Mouse (Mus musculus): Measurements from ENCODE around the gene Robo2.
"Not testable (repeated sequence)": the region's sequence is repeated elsewhere in the genome, so short reads cannot be mapped to it uniquely, and the experiment has no call there.

Robo2 gene

DNA sequence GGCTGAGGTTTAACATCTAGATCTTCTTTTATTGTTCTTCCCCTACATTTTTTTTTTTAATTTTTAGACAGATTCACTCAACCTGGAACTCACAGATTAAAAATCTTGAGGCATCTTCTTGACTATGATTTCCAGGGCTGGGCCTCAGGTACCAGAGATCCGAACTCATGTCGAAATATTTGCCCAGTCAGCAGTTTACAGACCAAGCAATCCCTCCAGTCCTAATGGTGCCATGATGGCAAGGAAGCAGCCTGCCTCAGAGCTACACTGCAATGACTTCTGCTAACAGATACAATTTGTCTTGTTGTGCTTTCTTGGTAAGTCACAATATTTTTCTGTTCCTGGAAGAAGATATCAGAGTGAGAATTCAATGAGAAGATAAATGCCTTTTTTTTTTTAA, 327.4 kb downstream of the Robo2 start:
- in situ Hi-C loops (cut with MboI, MseI), result no loop called here

GRCm38 (mm10) chr16:74072671-74073070, 339.0 kb downstream of the Robo2 start:
- in situ Hi-C loops (cut with MboI, MseI), result no loop called here

DNA sequence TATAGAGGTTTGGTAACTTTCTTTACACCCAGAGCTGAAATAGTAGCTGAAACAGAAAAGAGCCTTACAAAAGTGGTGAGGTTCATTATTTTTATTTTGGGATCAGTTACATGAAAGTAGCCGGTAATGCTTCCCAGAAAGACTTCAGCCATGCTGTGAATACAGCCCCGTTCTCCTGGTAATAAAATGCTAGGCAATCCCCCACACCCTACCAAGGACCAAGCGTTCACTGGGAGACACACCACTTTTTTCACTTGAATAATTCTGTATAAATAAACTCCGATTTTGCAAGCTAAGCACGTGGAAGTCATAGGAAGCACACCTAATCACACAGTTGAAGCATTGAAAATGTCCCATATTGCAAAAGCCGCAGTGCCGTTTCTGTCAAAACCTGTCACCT, 341.0 kb downstream of the Robo2 start:
- in situ Hi-C loops (cut with MboI, MseI), result no loop called here

GRCm38 (mm10) chr16:74065958-74066357, 345.7 kb downstream of the Robo2 start:
- in situ Hi-C loops (cut with MboI, MseI), result no loop called here

- in situ Hi-C loops (cut with MboI, MseI), result no loop called here
These were observed 349.7 kb downstream of the Robo2 start for GRCm38 (mm10) chr16:74061951-74062350.

DNA sequence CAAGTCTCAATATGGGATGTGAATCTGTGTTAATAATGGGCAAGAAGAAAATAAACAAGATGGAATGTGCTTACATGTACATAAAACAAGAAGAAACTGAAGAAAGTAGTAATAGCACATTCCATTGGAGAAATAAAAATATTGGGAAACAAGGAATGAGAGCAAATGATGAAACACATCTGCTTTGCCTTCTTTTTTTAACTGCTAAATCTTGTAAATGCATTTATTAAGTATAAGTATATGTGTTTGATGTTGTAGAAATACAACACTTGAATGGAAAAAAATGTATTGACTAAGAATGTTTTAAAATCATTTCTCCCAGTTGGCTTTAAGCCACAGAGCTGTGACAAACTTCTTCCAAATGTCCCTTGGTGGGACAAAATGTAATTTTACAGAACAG, 350.1 kb downstream of the Robo2 start:
- in situ Hi-C loops (cut with MboI, MseI), result no loop called here

DNA sequence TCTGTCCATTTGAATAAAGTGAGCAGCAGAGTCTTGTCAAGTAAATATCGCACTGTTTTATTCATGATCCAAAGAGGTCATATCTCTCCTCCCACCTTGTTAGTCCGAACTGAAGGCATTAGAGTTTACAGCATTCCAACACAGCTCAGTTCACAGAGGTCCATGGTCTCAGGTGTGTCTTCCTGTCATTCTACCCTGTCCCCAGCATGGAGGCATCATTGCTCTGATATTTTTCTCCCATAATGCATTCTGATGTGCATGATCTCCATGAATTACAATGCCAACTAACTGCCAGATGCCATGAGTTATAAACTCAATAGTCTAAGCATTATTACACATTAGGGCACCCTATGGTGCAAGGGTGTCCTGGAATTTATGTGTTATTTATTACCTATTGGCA, 354.7 kb downstream of the Robo2 start:
- in situ Hi-C loops (cut with MboI, MseI), result no loop called here

- in situ Hi-C loops (cut with MboI, MseI), result no loop called here
These were observed 355.4 kb downstream of the Robo2 start for GRCm38 (mm10) chr16:74056210-74056609.

GRCm38 (mm10) chr16:74055061-74055751, 356.4 kb downstream of the Robo2 start:
- in situ Hi-C loops (cut with MboI, MseI), result no loop called here

DNA sequence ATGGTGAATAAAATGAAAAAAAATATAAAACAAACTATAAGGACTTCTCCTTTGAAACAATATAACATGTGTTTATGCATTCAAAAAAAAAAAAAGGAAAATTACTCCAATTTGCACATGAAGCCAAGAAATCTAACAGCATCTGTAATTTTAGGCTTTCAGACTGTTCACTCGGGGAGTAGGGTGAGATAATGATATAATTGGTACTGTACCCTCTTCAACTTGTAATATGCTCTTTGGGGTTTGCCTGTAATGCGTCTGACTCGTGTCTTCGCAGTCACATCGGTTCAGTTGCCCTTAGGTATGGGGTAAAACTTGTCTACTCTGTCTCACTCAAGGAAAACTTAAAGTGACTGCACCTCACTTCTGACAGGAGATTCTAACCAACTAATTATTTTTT, 362.2 kb downstream of the Robo2 start:
- in situ Hi-C loops (cut with MboI, MseI), result no loop called here

DNA sequence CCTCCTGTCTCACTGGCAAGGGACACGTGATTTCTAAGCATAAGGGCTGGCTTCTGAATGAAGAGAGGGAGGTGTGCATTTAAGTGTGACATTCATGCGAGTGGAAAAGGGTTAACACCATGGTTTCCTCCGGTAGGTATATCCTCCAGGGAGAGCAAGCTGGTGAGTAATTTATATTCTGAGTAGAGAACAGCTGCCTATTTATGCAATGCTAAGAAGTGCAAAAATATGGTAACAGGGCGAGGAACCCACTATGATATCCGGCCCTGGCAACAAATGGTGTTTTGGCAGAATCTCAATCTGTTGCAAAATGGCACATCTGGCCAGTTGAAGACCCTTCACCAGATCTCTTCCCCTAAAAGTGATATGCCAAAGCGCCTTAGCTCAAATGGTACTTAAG, 362.6 kb downstream of the Robo2 start:
- in situ Hi-C loops (cut with MboI, MseI), result no loop called here

DNA sequence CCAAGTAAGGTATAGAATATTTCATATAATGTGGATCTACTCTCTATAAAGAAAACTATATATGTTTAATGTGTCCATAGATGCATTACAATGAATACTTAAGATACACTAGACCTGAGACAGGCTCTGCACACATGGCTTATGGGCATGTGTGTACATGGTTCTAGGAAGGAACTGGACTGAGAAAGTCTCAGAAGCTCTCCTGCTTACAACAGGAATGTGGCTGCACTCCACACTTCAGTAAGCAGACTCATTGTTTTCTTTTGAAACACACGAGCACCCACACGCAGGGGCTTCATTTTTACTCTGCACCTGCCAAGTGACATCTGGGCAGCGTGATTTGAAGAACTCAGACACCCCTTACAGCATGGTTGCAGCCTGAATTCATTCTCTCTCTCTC, 364.4 kb downstream of the Robo2 start:
- in situ Hi-C loops (cut with MboI, MseI), result no loop called here

DNA sequence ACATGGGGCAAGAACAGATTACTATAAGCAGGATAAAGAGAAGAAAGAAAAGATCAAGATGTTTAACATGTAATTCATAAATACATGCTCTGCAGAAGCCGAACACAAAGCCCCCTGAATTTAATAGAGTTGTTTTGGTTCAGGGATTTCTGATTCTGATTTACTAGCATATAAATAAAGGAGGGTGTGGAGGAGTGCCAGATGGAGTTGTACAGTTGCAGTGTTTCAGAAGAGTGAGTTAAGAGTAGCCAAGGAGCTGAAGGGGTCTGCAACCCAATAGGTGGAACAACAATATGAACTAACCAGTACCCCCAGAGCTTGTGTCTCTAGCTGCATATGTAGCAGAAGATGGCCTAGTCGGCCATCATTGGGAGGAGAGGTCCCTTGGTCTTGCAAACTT, 370.8 kb downstream of the Robo2 start:
- in situ Hi-C loops (cut with MboI, MseI), result not testable (repeated sequence)

DNA sequence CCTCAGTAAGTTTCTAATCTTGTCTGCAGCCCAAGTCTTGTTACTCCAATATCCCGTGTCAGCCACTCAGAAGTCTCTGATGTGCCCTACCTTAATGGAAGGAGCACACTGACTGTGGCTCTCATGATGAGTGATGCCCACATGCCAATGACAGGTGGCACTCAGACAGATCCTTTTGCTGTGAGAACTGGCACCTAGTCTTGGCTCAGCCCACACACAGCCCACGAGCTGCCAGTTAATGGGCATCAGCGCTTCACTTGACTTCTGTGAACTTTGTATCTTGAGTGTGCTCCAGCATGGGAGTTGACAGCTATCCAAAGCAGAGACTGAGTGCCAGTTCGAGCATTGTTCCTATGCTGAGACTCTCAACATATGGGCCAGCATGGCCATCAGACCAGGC, 383.8 kb downstream of the Robo2 start:
- in situ Hi-C loops (cut with MboI, MseI), result no loop called here

DNA sequence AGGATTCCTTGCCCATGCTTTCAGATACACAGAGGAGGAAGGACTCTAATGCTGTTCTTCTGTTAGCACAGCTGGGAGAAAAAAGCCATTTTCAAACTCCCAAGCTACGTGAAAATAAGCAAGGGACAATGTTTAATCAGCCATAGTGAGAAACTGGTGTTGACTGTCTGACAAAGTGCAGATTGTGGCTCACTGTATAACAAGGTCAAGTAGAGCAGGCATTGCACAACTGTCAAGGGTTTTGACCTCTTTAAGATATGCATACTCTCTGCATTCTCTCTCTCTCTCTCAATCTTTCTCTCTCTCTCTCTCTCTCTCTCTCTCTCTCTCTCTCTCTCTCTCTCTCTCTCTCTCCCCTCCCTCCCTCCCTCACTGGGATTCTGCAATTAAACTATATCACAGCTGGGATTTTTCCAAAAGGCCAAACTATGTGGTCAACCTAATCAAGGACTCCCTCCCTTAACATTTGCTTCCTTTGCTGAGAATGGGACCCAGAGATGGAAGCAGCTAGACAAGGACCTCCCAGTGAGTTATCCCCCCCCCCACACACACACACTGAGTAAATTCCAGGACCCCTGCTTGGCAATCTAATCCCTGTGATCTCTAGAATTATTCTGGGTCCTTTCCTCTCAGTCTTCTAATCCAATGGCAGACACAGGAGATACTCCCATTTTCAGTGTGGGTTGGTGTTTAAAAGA, 389.2 kb downstream of the Robo2 start:
- in situ Hi-C loops (cut with MboI, MseI), result no loop called here

DNA sequence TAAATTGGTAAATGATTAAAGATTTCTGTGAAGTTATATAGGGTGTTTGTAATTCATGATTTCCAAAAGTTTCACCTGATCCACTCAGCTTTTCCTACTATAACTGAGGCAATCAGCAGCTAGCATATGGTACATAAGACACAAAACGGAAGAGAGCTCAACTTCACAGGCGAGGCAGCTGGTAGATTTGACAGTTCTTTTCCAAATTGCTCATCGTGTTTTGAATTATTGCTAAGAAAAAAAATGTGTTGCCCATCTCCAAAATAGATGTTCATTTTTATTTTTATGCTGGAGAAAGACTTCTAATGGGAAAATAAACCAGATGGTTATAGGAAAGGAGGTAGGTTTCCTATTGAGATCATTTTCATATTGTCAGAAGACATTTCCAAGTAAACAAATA, 405.9 kb downstream of the Robo2 start:
- in situ Hi-C loops (cut with MboI, MseI), result no loop called here

DNA sequence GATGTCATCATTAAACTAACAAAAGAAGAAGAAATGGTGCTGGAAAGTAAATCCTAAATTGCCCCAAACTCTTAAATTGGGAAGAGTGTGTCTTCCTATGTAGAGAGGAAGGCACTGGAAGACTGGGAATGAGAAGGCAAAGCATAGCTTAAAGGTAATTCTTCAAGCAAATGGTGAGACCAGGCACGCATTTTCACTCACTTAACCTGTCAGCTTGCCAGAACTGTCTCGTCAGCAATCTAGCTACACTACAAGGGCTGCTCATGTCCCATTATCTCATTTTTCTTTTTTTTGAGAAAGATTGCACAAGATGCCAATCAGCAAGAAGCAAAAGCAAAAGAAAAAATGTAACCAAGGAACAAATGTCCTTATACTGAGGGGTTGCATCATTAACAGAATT, 410.3 kb downstream of the Robo2 start:
- in situ Hi-C loops (cut with MboI, MseI), result no loop called here

DNA sequence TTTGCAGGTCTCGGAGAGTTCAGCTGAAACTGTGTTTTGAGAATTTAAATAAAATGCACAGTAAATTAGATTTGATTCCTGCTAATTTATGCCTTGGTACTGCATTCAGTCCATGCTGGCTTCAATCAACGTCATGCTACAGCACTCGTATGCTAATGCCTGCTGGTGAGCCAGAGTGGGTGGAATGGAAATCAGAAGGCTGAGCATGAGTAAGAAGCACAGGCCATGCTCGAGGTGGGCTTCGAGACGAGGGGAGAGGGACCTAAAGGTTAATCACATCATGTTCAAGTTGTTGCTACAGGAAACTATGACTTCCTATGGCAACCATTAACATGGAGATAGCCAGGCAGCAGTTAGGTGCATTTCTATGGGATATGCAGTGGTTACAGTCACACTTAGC, 420.4 kb downstream of the Robo2 start:
- in situ Hi-C loops (cut with MboI, MseI), result no loop called here

DNA sequence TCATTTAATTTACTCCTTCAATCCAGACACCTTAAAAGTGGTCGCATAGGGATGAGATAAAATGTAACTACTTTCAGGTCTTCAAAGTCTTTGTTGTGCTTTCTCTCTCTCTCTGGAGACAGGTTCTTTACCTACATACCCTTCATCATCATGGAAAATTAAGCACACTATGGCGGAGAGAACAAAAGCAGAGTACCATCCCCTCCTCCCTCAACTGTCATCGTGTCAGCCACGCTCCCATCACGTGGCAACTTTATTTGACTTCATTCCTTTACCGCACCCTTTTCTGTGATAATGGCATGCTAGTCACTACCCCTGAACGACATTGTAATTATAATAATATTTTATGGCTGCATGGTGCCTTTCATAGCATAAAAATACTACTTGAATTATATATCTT, 442.1 kb downstream of the Robo2 start:
- in situ Hi-C loops (cut with MboI, MseI), result loop anchor here in 1 of 2 experiments (10.0 kb wide), 1 partner anchor 1395 kb away; no protein-coding TSS in a partner anchor

DNA sequence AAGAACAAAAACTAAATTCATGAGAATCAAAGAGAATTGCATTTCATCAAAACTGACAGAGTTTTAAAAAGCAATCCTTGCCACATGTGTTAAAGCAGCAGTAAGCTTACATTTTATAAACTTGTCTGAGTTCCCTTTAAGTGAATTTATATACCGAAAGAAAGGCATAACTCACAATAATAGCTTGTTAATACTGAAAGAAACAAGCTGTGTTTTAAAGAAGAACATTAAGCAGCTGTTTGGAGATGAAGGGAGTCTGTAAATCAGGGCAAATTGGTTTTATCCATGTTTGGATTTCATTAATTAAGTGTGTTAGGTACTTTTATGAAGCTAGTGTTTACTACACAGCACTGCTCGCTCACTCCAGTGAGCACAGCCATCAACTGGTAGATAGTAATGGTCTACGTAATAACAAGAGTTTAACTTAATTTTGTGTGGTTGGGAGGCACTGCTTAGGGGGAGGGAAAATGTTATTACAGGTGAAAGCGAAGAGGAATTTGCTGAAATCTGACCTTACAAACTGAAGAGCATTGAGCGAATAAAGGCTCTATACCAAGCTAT, 447.2 kb downstream of the Robo2 start:
- in situ Hi-C loops (cut with MboI, MseI), result loop anchor here in 1 of 2 experiments (10.0 kb wide), 1 partner anchor 1390 kb away; no protein-coding TSS in a partner anchor

- in situ Hi-C loops (cut with MboI, MseI), result no loop called here
These were observed 452.1 kb downstream of the Robo2 start for GRCm38 (mm10) chr16:73959479-73959970.

- in situ Hi-C loops (cut with MboI, MseI), result no loop called here
These were observed 453.1 kb downstream of the Robo2 start for GRCm38 (mm10) chr16:73958524-73958846.

All from T-helper 17 cell (primary cell).